Mouse (Mus musculus) lung, adult 2 months (tissue): ENCODE results near the gene Rpl21. TPM values are rescaled to one million over a fixed set of nuclear protein-coding genes. Genes with fewer than 3 reads are reported as not detected.
A peak's percentile ranks its signal among the peaks of the same experiment; 100 is the strongest.

Source experiments
- DNase-seq: peaks from one replicate; pipeline ENCODE4 v3.0.0; 2022
- H3K4me1 ChIP-seq: fragments of 200-500 bp; 2 replicates; pipeline ENCODE4 v1.6.1; 2011; ENCODE audit warnings: low read length; ENCODE audit not compliant: control insufficient read depth, insufficient read depth
- H3K4me3 ChIP-seq: fragments of 200-500 bp; replicated peaks from 2 replicates; pipeline ENCODE3; 2011; ENCODE audit warnings: low read depth, mild to moderate bottlenecking, control low read depth, low read length; ENCODE audit errors: extremely low read depth
- CTCF ChIP-seq: fragments of 200-500 bp; IDR thresholded peaks from 2 replicates; pipeline ENCODE4 v1.5.1; 2011; ENCODE audit warnings: mild to moderate bottlenecking, low read length, control low read depth; ENCODE audit not compliant: insufficient read depth
- POLR2A ChIP-seq: fragments of 200-500 bp; IDR thresholded peaks from 2 replicates; pipeline ENCODE4 v1.6.1; 2011; ENCODE audit warnings: low read depth, mild to moderate bottlenecking, control low read depth, low read length, borderline replicate concordance; ENCODE audit errors: extremely low read depth
- WGBS: fragments of 180-500 bp; shearing (Covaris S2); methylation state at CpG from one replicate; pipeline ENCODE4 v1.1.7; 2018; 5-methylcytosine and 5-hydroxymethylcytosine counted together
- polyA plus RNA-seq: library from polyadenylated mRNA; depleted of rRNA; stranded (reverse); fragments of >200 nt; gene quantifications from 2 replicates; pipeline ENCODE4 v1.2.3, GENCODE M21; 2012; rRNA removed

Gene Rpl21
- 43.4 and 72.0 TPM in 2 replicates for polyA plus RNA-seq

DNA sequence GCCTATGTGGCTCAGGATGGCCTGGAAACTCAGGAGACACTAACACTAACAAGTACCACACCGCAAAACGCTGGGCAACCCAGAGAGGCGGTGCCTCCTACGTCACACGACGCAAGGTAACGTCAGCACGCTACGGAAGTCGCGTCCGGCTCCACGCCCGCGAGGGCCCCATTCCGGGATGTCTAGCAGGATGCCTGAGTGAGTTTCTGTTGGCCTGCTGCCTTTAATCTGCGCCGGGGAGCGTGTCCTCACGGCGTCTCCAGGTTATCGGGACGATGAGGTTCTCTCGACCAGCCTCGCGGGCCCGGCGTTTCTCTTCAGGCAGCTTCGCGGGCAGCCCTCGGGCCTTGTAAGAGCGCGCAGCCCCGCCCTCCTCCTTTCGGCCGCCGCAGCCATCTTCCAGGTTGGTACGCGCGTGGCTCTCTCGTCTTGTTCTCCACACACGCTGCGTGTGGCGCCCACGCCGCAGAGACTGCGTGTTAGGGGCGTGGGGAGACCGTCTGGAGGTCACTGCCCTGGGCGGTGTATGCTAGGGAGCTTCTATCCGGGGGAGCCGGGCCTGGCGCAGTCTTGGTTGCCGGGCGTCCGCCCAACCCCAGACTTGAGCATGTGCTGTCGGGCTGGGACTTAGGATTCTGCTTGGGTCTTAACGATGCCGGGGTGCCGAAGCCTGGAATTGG lies at the start of gene Rpl21:
Gene Rpl21 (plus strand): TSS at position 122 of the 680 bp plus-strand sequence.
- under 1% methylated on average over 60 of the region's 60 CpGs for WGBS

DNA sequence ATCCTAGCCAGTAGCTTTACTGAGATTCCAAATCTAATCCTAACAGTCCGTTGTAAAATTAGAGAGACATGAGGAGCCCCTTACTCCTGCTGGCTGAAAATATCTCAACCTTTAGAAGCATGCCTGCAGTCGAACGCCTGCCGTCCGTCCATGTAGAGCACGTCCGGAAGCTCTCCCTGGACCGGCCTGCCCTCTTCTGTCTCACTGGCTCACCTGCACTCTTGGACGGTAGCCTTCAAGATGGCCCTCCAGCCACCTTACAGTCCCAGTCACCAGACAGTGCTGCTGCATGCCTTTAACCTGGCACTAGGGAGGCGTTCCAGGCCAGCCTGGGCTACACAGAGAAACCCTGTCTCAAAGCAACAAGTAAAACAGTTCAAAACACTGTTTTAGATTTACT lies 49.4 kb upstream of the Rpl21 start:
- Histone ChIP-seq H3K4me1 (peaks cover 20% of the 10 kb centered on the region), H3K4me3 (no peak overlapping the region)
- 82% methylated on average over 10 of the region's 10 CpGs for whole genome bisulfite sequencing
- peak; percentile 28; the same call in 1 of the 2 replicates for TF ChIP-seq CTCF
- TF ChIP-seq POLR2A, result no peak
- no peak for DNase-seq

More for the DNA sequence above, at the start of gene Rpl21:
- peak; percentile 98 for TF ChIP-seq POLR2A
- no peak for TF ChIP-seq CTCF
- peak; percentile 97 for DNase-seq
- Histone ChIP-seq H3K4me1 (peaks cover 7% of the 10 kb centered on the region), H3K4me3 (peak within 1 kb of the TSS; percentile 99)

DNA sequence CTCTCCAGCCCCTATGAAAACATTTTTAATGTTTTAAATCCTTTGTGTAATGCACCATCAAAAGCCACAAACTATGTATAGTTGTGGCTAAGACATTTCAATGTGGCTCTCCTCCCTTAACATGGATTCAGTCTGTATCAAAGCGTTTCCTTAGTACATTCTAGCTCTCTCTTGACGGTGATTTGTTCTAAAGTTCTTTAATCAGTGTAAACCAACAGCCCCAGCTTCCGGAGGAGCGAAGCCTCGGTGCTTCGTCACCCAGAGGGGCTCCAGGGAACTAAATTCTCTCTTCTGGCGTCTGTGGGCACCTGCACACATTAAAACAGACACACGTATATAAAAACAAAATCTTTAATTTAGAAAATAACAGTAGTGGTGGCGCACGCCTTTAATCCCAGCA lies 48.8 kb upstream of the Rpl21 start:
- H3K4me3 ChIP-seq, result no peak overlapping the region
- H3K4me1 ChIP-seq, result peaks cover 25% of the 10 kb centered on the region
- TF ChIP-seq CTCF, result no peak
- TF ChIP-seq POLR2A, result no peak
- 85% methylated on average over 10 of the region's 10 CpGs for WGBS
- DNase-seq, result no peak

DNA sequence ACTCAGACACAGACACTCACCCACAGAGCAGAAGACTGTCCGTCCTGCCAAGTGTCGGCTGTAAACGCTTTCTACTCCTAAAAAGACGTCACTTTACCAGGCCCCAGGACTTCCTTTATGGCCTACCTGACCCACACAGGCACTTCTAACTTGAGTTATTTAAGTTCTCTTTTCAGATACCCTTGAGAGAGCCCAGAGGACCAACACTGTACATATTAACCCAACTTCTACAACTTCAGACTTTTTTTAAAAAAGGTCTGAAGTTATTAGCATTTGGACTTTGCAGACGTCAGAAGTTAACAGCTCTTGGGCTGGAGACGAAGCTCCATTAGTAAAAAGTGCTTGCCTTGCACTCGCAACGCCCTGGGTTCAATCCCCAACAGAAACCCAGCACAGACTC lies 46.6 kb upstream of the Rpl21 start:
- Histone ChIP-seq H3K4me3 (no peak overlapping the region), H3K4me1 (peaks cover 12% of the 10 kb centered on the region)
- 46% methylated on average over 8 of the region's 8 CpGs for WGBS
- TF ChIP-seq POLR2A (no peak), CTCF (no peak)
- no peak for DNase-seq

DNA sequence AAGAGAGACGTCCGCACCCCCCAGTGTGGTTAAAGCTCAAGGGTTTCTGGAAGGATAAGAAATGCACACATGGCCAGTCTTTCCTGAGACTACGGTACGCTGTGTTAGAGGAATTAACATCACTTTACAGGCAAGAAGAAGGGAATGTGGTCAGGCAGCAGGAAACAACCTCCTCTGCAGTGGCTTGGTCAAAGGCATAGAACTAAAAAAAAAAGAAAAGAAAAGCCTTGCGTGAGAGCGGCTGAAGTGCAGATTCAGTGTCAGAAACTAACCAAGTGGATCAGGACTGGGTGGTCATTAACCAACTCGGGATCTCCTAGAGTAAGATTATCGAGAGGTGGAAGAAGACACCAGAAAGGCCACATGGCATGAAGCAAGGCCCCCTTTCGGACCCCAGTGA lies 43.3 kb upstream of the Rpl21 start:
- WGBS, result 59% methylated on average over 9 of the region's 9 CpGs
- no peak for DNase-seq
- no peak for TF ChIP-seq CTCF
- no peak for TF ChIP-seq POLR2A
- Histone ChIP-seq H3K4me3 (no peak overlapping the region), H3K4me1 (peaks cover 25% of the 10 kb centered on the region)

DNA sequence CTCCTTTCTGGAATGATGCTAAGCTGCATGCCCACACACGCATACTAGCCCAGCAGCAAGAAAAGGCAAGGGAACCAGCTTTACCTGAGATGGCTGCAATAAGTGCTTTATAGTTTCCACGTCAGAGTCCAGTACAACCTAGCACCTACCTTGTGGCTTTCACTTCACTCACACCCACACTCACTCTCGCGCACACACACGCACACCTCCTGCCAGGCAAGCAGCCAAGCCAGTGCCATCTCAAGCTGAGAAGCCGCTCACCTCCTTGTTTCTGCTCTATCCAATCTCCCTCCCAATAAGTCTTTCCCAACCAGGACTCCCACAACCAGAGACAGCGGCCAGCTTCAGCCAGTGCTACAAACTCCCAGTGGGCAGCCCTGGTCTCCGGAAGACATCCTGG lies 41.7 kb upstream of the Rpl21 start:
- Histone ChIP-seq H3K4me3 (no peak overlapping the region), H3K4me1 (peaks cover 25% of the 10 kb centered on the region)
- no peak for TF ChIP-seq CTCF
- no peak for TF ChIP-seq POLR2A
- WGBS, result 58% methylated on average over 8 of the region's 8 CpGs
- DNase-seq, result no peak

DNA sequence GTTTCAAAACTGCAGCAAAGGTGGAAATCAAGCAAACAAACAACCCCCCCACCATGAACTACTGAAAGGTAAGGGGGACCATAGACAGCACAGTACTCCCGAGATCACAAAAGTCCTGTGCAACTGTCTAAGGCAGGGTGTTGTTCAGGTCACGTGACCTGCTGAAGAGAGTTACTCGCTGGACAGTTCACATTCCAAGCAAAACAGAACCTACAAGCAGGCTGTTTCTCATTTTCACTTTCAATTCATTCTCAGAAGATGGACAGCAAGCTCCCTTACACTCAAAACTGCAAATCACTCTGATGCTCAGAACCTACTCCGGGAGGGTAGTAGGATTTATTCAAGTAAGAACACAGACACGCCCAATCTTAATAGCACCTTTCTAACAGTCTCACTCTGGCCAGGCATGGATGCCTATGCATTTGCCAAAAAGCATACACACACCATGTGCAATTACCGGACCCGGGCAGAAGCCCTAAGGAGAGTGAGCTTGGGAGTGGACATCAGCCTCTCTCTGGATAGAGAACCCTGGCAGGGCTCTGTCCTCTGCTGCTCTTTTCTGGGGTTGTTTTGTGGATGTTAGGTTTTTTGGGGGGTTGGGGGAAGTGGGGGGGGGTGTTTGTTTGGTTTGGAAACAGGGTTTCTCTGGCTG lies 40.4 kb upstream of the Rpl21 start:
- Histone ChIP-seq H3K4me1 (peaks cover 23% of the 10 kb centered on the region), H3K4me3 (peak overlapping the region; percentile 1)
- TF ChIP-seq CTCF (no peak), POLR2A (no peak)
- 31% methylated on average over 7 of the region's 7 CpGs for WGBS
- no peak for DNase-seq

DNA sequence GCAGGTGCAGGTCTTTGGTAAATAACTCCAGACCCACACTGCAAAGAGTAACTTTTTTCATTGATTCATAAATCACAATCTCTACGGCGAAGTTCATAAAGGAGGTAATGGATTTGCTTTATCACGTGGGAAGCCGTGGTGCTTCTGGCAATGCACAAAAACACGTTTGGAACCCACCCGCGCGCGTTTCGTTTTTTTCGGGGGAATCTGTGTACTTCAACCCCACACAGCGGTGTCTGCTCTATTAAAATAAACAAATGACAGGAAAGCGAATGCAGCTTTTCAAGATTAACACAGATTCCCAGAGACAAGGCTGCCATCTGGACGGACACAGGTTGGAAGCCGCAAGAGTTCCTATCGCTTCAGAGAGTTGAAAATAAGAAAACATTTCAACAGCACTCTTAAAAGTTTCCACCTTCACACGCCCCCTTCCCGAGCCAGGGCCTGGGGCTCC lies 39.0 kb upstream of the Rpl21 start:
- Histone ChIP-seq H3K4me3 (peak overlapping the region; percentile 57), H3K4me1 (peaks cover 20% of the 10 kb centered on the region)
- DNase-seq, result no peak
- TF ChIP-seq POLR2A (no peak), CTCF (no peak)
- WGBS, result under 1% methylated on average over 18 of the region's 18 CpGs

DNA sequence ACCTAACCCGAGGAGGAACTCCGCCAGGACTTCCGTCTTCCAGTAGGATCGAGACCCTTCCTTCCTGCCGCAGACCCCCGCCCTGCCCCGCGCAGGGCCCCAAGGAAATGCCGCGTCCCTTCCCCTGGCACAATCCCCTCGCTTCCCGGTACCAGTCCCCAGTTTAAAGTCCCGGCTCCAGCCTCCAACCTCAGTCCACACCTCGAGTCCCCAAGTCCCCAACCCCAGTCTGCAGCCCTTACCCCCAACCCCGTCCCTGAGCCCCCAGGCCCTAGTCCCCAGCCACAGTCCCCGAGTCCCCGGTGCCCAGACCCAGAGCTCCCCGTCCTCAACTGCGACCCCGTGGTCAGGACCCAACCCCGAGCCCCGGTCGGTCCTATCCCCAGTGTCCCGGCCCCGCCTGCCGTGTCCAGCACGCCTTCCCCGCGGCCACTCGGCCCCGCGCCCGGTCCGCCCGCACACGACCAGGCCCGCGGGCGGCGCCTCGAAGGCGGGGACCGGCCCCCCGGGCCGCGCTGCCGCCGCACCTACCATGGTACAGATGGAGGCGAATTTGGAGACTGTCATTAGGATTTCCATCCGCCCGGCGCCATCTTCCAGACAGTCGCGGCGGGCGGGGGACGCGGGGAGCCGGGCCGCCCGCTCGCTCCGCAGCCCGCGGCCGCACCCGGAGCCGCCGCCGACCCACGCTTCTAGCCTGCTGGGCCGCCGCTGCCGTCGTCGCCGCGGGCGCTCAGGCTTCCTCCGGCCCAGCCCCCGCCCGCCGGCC lies 38.4 kb upstream of the Rpl21 start:
- WGBS, result 1% methylated on average over 80 of the region's 83 CpGs
- peaks cover 18% of the 10 kb centered on the region for H3K4me1 ChIP-seq
- peak; percentile 52 for DNase-seq

More for the DNA sequence above, 38.4 kb upstream of the Rpl21 start:
- peak overlapping the region; percentile 57 for H3K4me3 ChIP-seq
- no peak for TF ChIP-seq CTCF
- 0 out of 2 replicates have a peak, but pooled peaks have one; percentile 23 for TF ChIP-seq POLR2A
